Mouse (Mus musculus) layer of hippocampus, adult 8-10 months (tissue): ENCODE measurements around the gene Tecr. TPM values are rescaled to one million over a fixed set of nuclear protein-coding genes. Genes with fewer than 3 reads are reported as not detected.
"Not testable (repeated sequence)": the region's sequence is repeated elsewhere in the genome, so short reads cannot be mapped to it uniquely, and the experiment has no call there.

ENCODE experiments used
- DNase-seq, 2 experiments: peaks; one replicate each; pipeline ENCODE4 v3.0.0; 2022; ENCODE audit warnings: low spot score in 2 of 2
- total RNA-seq, 4 experiments: library from RNA; stranded (reverse); gene quantifications; 2 replicates each; pipeline ENCODE4 v1.2.4; 2022

Gene Tecr
- total RNA-seq, 4 experiments from 2014 or later, result 568 to 585 (median 584) TPM

DNA sequence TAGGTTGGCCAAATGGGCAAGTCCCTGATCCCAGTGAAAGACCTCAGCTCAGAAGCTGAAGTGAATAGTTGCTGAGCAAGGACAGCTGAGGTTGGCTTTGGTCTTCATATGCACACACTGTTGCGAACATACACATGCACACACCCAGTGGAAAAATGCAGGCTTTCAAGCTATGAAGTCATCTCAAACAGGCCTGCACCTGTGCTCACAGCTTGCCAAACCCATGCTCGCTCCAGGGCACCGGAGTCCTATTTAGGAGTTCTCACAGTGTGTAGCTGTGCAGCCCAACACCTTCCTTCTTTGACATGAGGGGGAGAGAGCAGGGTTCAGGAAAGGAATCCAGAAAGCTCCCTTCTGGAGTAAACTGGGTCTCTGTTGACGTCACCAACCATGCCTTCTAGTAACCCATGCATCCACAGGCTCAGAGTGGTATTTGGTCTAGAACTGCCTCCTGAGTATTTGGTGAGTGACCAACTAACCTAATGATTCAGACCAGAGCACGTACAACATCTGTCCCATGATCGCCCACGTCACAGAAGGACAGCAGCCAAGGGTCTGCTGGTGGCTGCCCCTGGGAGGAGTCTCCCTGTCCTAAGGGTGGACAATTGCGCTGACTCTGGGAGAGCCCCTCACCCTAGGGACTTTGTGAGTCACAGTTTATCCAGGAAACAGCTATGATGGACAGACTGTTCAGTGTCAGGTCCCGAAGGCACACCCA, 12.0 kb upstream of the Tecr start:
- no peak for DNase-seq

DNA sequence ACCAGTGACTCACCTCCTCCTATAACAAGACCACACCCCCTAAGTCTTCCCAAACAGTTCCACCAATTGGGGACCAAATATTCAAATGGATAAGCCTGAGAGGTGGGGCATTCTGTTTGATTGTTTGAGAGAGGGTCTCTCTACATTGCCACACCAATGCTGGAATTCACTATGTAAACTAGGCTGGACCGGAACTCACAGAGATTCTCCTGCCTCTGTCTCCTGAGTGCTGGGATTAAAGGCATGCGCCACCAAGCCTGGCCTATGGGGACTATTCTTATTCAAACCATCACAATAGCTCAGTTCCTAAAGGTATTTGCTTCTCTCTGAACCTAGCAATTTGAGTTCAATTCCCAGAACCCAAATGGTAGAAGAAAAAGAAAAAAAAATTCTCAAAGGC, 10.8 kb upstream of the Tecr start:
- no peak for DNase-seq

DNA sequence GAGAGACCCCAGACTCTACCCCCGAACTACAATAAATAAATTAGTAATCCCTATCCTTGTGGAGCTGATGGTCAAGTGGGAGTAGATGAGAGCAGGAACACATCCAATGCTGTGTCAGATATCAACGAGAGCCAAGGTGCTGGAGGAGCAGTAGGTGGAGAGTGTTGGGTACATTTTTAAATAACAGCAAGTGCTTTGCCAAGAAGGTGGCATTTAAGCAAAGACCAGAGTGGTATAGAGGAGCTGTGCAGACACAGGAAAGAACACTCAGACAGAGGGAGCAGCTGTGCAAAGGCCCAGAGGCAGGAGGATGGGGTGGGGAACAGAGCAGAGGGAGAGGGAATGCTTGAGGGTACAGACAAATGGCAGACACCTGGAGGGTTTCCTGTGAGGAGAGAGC, 9.3 kb upstream of the Tecr start:
- no peak for DNase-seq

DNA sequence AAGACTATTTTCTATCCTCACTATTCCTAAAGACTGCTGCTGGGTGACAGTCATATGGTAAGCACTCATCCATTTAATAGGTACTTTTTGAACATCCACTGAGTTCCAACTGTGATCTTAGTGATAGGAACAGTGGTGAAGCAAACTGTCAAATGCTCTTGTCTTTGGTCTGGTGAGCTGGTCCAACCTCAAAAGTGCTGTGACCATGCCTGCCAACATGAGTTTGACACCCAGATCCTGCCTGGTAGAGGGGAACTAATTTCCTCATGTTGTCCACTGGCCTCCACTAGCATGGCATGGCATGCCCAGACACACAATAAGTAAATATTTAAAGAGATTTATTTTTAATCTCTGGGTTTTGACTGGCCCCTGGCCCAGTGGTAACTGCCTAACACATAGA, 8.9 kb upstream of the Tecr start:
- no peak for DNase-seq

DNA sequence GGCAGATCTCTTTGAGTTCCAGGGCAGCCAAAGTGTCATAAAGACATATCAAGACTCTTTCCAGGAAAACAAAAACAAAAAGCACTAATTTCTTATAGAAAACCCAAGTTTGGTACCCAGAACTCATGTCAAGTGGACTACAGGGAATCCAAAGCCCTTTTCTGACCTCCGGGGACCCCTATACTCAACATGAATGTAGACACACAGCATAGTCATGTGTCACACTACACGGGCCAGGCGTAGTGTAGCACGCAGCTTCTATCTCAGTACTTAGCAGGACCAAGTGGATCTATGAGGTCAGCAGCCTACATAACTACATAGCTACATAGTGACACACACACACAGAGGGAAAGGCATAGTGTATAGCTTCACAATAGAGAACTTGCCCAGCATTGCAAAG, 5.9 kb upstream of the Tecr start:
- DNase-seq, result no peak

DNA sequence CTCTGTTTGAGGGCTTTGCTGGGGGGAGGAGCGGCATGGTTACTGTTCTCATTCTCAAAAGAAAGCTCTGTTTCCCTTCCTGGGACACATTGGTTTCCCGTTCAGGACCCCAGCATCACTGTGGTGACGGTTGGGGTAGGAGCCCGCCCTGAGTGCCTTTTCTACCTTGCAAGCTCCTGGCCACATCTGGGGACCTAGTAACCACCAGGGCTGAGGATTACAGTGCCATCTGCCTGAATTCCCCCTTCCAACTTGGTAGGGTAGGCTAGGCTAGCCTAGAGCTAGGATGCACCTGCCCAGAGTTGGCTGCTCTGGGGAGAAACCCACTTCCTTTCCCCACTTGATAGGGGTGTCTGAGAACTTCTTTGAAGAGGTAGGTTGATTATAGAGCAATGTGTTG, 4.2 kb upstream of the Tecr start:
- no peak for DNase-seq

DNA sequence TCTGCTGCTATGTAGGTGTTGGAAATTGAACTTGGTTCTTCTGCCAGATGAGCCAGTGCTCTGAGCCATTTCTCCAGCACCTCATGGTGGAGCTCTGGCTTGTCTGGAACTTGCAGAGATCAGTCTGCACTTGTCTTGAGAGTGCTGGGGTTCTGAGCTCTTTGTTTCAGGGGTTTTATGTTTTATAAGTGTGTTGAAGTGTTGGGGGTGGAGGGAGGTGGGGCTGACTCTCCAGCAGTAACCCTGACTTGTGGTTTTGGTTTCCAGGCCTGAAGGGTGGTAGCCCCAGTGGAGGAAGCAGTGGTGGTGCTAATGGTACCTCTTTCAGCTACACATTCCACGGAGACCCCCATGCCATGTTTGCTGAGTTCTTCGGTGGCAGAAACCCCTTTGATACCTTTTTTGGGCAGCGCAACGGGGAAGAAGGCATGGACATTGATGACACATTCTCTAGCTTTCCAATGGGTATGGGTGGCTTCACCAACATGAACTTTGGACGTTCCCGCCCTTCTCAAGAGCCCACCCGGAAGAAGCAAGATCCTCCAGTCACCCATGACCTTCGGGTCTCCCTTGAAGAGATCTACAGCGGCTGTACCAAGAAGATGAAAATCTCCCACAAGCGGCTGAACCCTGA, 1.9 kb upstream of the Tecr start:
- no peak for DNase-seq

DNA sequence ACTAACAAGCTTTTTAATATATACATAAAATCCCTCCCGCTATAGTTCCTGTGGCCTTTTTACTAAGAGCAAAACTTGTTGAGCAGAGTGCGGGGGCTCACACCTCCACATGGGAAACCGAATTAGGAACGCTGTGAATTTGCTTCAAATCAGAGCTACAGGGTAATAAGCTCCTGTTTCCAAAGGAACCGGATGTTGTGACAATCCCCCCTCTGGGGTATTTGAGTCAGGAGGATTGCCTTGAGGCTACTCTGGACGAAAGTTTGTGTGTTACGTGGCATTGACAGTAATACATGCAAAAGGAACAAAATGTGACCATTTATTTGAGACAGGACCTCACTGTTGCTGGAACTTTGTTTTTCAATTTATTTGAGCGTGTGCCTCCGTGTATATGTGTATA, 1.3 kb upstream of the Tecr start:
- DNase-seq, result no peak

DNA sequence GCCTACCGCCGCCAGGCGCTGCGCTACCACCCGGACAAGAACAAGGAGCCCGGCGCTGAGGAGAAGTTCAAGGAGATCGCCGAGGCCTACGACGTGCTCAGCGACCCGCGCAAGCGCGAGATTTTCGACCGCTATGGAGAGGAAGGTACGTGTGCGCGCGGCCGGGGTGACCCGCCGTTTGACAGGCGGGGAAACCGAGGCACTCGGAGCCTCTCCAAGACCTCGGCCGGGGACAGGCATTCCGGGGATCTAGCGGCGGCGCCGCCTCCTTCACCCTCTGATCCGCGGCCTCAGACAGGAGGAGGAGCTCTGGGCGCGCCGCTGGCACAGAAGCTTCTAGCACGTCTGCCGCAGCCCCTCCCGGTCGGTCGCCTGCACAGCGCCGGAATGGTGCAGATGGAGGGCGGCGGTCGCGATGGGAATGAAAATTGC, 643 bp upstream of the Tecr start:
- peak; percentile 77 to 81 for DNase-seq

DNA sequence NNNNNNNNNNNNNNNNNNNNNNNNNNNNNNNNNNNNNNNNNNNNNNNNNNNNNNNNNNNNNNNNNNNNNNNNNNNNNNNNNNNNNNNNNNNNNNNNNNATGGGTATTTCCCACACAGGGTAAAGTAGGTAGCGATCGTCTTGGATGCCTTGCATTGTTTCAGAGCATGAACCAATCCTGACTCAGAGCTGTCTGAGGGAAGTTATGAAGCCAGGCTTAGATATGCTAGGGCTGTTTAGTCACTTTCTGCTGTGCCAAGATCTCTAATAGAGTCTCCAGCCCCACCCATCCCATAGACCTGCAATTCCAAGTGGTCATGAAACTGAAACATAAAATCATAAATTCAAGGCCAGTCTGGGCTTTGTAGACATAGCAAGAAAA, 5.1 kb downstream of the Tecr start:
- DNase-seq, result no peak

DNA sequence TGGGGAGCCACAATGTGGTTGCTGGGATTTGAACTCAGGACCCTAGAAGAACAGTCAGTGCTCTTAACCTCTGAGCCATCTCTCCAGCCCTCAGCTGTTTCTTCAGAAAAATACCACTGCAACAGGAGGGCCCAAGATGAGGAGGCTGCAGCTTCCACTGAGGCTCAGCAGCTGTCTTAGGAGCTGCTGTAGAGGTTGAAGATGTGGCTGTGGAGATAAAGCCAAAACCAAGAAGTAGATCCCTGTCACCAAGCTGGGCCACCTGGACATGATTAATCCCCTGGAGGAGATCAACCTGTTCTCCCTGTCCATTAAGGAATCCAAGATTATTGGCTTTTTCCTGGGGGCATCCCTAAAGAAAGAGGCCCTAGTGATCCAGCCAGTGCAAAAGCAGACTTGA, 8.0 kb downstream of the Tecr start:
- DNase-seq, result no peak

DNA sequence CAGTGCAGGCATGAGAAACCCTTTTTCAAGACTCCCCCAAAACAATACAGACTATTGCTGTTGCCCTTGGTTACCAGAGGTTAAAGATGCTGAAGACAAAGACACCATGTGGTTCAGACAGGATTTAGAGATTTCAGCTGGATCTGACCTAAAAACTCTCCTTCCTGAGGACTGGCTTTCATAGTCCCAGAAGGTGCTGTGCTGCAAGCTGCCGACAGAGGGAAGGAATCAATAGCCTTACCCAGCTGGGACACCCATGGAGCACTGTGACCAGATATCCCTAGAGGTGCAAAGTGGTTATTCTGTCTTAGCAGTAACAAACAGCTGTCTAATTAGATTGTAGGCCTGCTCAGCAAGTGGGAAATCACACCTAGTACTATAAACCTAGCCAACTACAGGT, 9.6 kb downstream of the Tecr start:
- DNase-seq, result no peak

DNA sequence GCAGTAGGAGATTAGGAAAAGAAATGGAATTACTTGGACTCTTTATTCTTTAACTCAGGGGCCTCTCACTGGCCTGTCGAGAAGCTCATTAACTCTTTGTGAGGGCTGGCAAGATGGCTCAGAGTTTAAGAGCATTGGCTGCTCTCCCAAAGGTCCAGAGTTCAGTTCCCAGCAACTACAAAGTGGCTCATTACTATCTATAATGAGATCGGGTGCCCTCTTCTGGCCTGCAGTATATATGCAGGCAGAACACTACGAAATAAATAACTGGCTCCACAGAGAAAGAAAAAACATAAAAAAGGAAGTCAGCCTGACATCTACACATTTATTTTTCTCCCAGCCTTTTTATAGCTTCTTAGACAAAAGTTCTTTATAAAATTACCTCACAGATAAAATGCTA, 11.4 kb downstream of the Tecr start:
- DNase-seq, result no peak

DNA sequence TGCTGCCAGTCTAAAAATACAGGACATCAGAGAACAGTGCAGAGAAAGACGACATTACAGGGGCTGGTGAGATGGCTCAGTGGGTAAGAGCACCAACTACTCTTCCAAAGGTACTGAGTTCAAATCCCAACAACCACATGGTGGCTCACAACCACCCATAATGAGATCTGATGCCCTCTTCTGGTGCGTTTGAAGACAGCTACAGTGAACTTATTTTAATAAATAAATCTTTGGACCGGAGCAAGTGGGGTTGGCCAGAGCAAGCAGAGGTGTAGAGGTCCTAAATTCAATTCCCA, 12.8 kb downstream of the Tecr start:
- DNase-seq, result not testable (repeated sequence)

DNA sequence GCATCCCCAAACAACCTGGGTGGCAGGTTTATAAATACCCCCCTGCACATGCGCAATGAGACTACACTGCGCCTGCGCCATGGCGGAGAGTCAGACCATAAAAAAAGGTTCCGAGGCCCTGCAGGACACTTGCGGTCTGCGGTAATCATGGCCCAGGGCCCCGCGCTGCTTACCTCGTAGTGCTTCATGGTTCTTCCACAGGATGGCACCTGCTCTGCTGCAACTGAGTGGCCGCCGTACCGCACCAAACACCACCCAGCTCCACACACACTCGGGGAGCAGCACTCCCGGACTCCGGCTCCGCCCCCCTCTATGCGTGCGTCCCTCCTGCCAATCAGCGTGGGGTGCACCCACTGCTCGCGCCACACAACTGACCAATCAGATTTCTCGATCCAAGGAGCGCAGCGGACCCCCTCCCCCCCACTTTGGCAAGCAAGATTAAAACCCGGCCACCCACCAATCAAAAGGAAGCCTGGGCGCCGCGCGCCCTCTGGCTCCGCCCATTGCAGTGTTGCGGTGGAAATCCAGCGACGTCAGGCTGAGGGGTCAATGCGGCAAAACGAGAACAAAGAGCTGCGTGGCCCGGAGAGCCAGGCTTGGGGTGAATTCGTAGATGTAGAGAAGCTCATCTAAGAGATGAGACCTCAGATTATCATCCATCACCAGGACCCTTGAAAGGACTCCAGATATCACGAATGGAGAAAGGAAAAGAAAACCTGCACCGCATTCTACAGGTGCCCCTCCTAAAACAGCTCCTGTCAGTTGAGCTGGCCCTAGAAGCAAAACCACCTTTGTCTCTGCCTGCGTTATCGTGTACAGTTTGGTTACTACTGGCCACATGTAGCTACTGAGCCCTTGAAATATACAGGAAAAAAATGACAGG, 13.4 kb downstream of the Tecr start:
- peak; percentile 96 to 97 for DNase-seq

DNA sequence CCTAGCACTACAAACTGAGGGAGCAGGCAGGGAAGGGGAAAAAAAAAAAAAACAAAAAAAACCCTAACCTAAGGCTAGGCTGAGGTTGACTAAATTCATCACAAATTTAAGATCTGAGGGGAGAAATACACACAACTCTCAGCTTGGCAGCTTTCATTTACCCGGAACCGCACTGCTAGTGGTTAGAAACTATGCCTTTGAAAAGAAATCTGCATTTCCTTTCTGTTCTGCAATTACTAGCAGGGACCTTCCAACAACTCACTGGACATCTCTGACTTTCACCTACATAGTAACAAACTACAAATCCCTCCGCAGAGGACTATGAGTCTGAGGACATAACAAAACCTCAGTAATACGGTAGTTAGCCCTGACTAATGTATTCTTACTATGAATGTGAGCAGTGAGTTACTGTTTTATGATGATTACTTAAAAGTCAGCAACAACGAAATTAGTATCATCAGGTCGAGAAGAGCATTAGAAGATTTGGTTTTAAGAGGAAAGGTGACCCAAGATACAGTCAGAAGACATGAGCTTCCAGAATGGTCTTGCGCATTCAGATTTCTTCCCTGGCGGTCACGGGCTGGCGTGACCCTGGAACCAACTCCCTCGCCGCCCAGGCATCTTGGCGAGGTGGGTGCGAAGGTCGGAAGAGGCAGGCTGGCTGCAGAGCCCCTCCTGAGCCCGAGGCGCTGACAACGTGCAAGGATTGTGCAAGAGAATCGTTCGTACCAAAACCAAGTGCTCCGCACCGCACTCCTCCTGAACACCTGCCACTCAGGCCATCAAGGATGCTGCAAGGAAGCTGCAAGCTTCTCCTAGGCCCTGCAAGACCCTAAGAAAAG, 14.2 kb downstream of the Tecr start:
- DNase-seq, result no peak

DNA sequence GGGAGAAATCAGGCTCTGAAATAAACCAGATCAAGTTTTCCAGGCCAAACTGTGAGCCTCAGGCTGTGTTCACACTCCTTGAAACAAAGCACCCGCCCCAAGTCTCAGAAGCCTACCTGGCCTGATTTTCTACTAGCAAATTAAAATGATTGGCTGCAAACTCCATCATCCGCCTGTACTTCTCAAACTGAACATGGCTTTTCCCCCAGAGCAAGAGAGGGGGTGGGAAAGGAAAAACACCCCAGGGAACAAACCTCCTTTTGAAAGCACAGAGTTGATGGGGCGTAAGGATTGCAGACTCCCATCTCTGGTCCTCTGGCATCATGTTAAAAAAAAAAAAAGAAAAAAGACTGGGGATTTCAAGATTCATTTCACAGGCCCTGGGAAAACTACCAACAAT, 15.1 kb downstream of the Tecr start:
- DNase-seq, result no peak

DNA sequence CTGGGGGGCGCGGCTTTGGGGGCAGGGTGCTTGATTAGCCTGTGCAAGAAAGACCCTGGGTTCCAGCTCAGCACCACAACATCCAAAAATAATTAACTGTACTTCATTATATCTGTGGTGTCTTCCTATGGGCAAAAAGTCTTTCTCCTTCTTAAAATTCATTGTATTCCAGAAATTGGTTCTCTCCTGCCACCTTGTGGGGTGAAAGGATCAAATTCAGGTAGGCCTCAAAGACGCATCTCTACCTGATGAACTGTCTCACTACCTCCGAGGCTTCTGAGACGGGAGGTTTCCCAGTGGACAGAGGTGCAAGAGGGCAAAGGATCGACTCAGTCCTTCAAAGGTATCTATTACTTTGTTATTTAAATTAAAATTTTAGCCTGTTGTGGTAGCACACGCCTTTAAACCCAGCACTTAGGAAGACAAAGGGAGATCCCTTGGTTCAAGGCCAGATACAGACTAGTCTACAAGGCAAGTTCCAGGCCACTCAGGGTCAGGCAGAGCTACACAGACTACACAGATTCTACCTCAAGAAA, 17.2 kb downstream of the Tecr start:
- DNase-seq, result no peak

DNA sequence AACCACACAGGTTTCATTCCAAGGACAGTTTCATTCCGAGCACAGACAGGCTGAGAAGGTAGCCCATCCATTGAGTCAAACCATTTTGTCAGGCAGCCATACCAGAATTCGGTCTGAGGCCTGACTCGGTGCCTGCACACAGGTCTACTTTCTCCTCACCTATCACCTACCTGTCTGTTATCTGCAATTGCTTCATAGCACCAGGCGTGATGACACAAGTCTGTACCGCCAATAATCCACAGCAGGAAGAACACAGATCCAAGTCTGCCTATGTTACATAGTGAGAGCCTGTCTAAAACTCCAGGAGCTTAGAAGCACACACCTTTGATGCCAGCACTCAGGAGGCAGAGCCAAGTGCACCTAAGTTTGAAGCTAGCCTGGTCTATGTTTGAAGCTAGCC, 18.9 kb downstream of the Tecr start:
- no peak for DNase-seq

DNA sequence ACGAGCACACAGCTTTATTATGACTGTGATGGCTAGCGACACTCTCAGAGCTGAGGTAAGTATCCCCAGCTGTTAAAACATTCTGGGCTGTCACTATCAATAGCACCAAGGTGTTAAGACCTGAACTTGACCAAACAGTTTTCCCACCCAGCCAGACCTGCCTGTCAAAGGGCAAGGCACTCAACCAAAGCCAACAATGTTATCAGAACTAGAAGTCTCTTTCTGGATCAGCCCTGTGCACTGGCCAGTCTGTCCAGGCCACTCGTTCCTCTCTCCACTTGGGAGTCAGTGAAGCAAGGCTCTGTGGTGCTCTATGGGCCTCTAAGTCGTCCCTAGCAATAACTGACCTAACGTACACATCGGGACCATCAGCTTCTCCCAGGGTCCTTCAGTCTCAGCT, 20.1 kb downstream of the Tecr start:
- no peak for DNase-seq

DNA sequence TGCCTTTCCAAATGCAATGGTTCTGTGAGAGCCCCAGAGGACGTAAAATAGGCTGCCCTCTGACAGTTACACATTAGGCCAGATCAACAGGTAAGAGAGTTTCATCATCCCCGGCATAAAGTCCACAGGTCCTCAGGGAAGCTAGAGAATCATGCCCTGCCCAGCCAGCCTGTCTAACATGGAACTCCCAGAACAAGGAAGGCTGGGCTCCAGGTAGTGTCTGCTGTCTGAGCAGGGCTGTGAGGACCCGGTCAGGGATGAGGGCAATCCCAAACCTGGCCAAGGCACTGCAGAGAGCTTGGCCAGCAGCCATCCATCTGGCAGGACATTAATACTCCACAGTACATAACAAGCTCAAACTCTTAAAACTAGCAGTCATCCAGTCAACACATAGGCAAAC, 22.4 kb downstream of the Tecr start:
- no peak for DNase-seq

DNA sequence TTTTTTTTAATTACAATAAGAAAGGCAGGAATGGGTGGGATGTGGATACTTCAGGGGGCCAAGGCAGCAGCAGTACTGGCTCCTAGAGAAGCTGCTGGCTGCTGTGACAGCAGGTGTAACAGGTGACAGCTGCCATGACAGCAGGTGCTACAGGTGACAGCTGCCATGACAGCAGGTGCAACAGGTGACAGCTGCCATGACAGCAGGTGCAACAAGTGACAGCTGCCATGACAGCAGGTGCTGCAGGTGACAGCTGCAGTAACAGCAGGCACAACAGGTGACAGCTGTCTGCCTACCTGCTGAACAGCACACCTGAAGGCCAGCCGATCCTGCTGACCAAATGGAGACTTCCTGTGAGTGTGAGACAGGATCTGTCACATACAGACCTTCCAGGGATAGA, 23.0 kb downstream of the Tecr start:
- no peak for DNase-seq
